Mouse (Mus musculus): ENCODE data around the gene Mon2. TPM values are rescaled to one million over a fixed set of nuclear protein-coding genes. Genes with fewer than 3 reads are reported as not detected.

Mon2 gene
- polyA plus RNA-seq (2021; fragmentation: Nextera tagmentation): 6.3 and 14.6 TPM in 2 replicates
- long read RNA-seq, experiment 1, partial matches to known transcripts: 9 of 13 reads
- long read RNA-seq, experiment 1, other reads (novel, unspliced or antisense): 4 of 13 reads
- long read RNA-seq, experiment 2, partial matches to known transcripts: 9 of 11 reads
- long read RNA-seq, experiment 2, other reads (novel, unspliced or antisense): 2 of 11 reads

GRCm38 (mm10) chr10:123076245-123077023, at the start of gene Mon2:
Gene Mon2, minus strand, starts transcription at chr10:123076505.

Other genes with a start within 250 kb of the Mon2 start
- gene Usp15, start 120.5 kb upstream of the Mon2 start, polyA plus RNA-seq (2021; fragmentation: Nextera tagmentation): 19.0 and 31.6 TPM in 2 replicates
- gene Fam19a2, start 187.5 kb upstream of the Mon2 start, polyA plus RNA-seq (2021; fragmentation: Nextera tagmentation): 18.2 and 28.0 TPM in 2 replicates